Mouse (Mus musculus) frontal cortex, postnatal 25 days (tissue): ENCODE results near the gene Col19a1.
A peak's percentile ranks its signal among the peaks of the same experiment; 100 is the strongest.

Source experiments
- DNase-seq, 2 experiments: peaks; one replicate each; pipeline ENCODE4 v3.0.0; 2022; ENCODE audit warnings: low spot score in 2 of 2

The Col19a1 gene

GRCm38 (mm10) chr1:24461305-24461887 lies 125.9 kb downstream of the Col19a1 start:
- no peak for DNase-seq

- no peak for DNase-seq
These were observed 129.3 kb downstream of the Col19a1 start for GRCm38 (mm10) chr1:24458015-24458414.

- no peak for DNase-seq
These were observed 134.6 kb downstream of the Col19a1 start for GRCm38 (mm10) chr1:24452572-24453269.

- no peak for DNase-seq
These were observed 135.1 kb downstream of the Col19a1 start for GRCm38 (mm10) chr1:24452159-24452558.

GRCm38 (mm10) chr1:24437425-24437824 lies 149.8 kb downstream of the Col19a1 start:
- no peak for DNase-seq

GRCm38 (mm10) chr1:24428306-24428705 lies 159.0 kb downstream of the Col19a1 start:
- no peak for DNase-seq

- DNase-seq, result peak in 1 of 2 experiments; percentile 23
These were observed 209.0 kb downstream of the Col19a1 start for GRCm38 (mm10) chr1:24378125-24378821.

- DNase-seq, result no peak
These were observed 212.4 kb downstream of the Col19a1 start for GRCm38 (mm10) chr1:24374902-24375301.

- DNase-seq, result no peak
These were observed 213.6 kb downstream of the Col19a1 start for GRCm38 (mm10) chr1:24373671-24374070.

- DNase-seq, result no peak
These were observed 214.6 kb downstream of the Col19a1 start for GRCm38 (mm10) chr1:24372471-24373258.

- DNase-seq, result peak in 1 of 2 experiments; percentile 41
These were observed 219.4 kb downstream of the Col19a1 start for GRCm38 (mm10) chr1:24367570-24368517.

- DNase-seq, result no peak
These were observed 222.5 kb downstream of the Col19a1 start for GRCm38 (mm10) chr1:24364775-24365174.

- no peak for DNase-seq
These were observed 225.2 kb downstream of the Col19a1 start for GRCm38 (mm10) chr1:24361990-24362635.

- DNase-seq, result peak in 1 of 2 experiments; percentile 5
These were observed 237.6 kb downstream of the Col19a1 start for GRCm38 (mm10) chr1:24349462-24350217.

- no peak for DNase-seq
These were observed 239.6 kb downstream of the Col19a1 start for GRCm38 (mm10) chr1:24347621-24348160.

- DNase-seq, result no peak
These were observed 249.6 kb downstream of the Col19a1 start for GRCm38 (mm10) chr1:24337556-24338275.

GRCm38 (mm10) chr1:24336051-24336450 lies 251.2 kb downstream of the Col19a1 start:
- DNase-seq, result no peak

- DNase-seq, result no peak
These were observed 270.2 kb downstream of the Col19a1 start for GRCm38 (mm10) chr1:24316961-24317589.
